9 mouse cellular contexts compared by ENCODE assay signal in the genomic region with DNA sequence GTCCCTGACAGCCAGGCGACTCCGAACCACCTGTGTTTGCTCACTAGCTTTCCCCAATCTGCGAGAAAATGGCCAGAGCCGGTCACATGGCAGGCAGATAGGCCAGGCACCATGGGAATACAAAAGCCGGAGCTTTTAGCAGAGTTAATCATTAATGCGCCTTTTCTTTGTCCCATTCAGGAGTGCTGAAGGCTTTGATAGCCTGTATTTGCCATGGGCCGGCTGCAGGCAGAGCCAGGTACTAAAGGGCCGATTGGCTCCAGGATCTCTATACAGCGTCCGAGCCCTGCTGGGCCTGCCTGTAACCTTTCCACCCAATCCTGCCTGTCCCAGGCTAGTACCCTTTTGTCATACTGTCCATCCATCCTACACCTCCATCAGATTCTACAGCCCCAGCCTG.
DNase-seq lines count a peak whose midpoint lies in the region; ATAC-seq lines count a peak whose summit lies in the region.
"Had no signal": no experiment of that assay in that cellular context is flagged by ENCODE, and none has a peak within 500 bp of the region (broad histone marks: within the 10 kb centered on the region; RNA-seq: fewer than 3 reads in every experiment).

No protein-coding gene starts in this region.

- H3K9me3 ChIP-seq in forebrain, embryonic 13.5 days (replicated peaks): no peaks in the 10 kb centered on the region
- H3K9me3 ChIP-seq in heart, embryonic 11.5 days (replicated peaks; ENCODE audit: control insufficient read depth, low read length): no peaks in the 10 kb centered on the region

- no peak overlapping the region for H3K4me3 ChIP-seq in forebrain, embryonic 13.5 days
- no peak overlapping the region for H3K4me3 ChIP-seq in heart, embryonic 11.5 days (ENCODE audit: low read depth, low read length)

- H3K27me3 ChIP-seq in forebrain, embryonic 13.5 days: no peaks in the 10 kb centered on the region
- H3K27me3 ChIP-seq in heart, embryonic 11.5 days (ENCODE audit: control insufficient read depth, insufficient read depth, low read length): peaks cover 2% of the 10 kb centered on the region; the same call in 1 of the 2 replicates

- no peaks in the 10 kb centered on the region for H3K36me3 ChIP-seq in forebrain, embryonic 13.5 days (ENCODE audit: poor library complexity, severe bottlenecking)
- no peaks in the 10 kb centered on the region for H3K36me3 ChIP-seq in heart, embryonic 11.5 days (ENCODE audit: control insufficient read depth, insufficient read depth, low read length)

- peak; percentile 33 for DNase-seq in ES-CJ7 (ENCODE audit: low read depth, low spot score)
- peak; percentile 39 to 42 for DNase-seq in kidney, postnatal 36 days
- DNase-seq in lung, postnatal 25 days (ENCODE audit: low spot score): peak; percentile 73
- DNase-seq in cerebellum, adult 11-12 months: no peak
- no peak for DNase-seq in right cerebral cortex, adult 18-20 months
- DNase-seq: layer of hippocampus, postnatal 36 days had no signal

- ATAC-seq in forebrain, embryonic 13.5 days: peak; percentile 43; the same call in 1 of the 2 replicates
- no peak for ATAC-seq in heart, embryonic 11.5 days (replicated peaks; ENCODE audit: insufficient number of reproducible peaks, low FRiP score, low TSS enrichment)
- ATAC-seq in erythroblast, adult 5-6 weeks (replicated peaks; ENCODE audit: low FRiP score, poor library complexity, severe bottlenecking): no peak

- H3K27ac ChIP-seq in forebrain, embryonic 13.5 days: no peak overlapping the region
- no peak overlapping the region for H3K27ac ChIP-seq in heart, embryonic 11.5 days (ENCODE audit: low read depth, low read length)

- no peak overlapping the region for H3K9ac ChIP-seq in forebrain, embryonic 13.5 days
- no peak overlapping the region for H3K9ac ChIP-seq in heart, embryonic 11.5 days (ENCODE audit: low read depth, low read length)

- peaks cover 16% of the 10 kb centered on the region; the same call in 1 of the 2 replicates for H3K4me1 ChIP-seq in forebrain, embryonic 13.5 days
- no peaks in the 10 kb centered on the region for H3K4me1 ChIP-seq in heart, embryonic 11.5 days (ENCODE audit: control insufficient read depth, insufficient read depth, low read length)

- H3K4me2 ChIP-seq in forebrain, embryonic 13.5 days: peak overlapping the region; percentile 36
- no peak overlapping the region for H3K4me2 ChIP-seq in heart, embryonic 11.5 days

- 10% methylated on average over 10 of the region's 10 CpGs for WGBS in forebrain, embryonic 13.5 days
- WGBS in heart, embryonic 11.5 days (ENCODE audit: insufficient replicate concordance): 47% methylated on average over 10 of the region's 10 CpGs

Comparison
In these comparisons a context has a peak if more than half of its experiments do, and no peak if none do; other contexts are left out.
1. DNase-seq: peak in ES-CJ7 (single experiment), kidney, postnatal 36 days (2 of 2) and lung, postnatal 25 days (single experiment); none in cerebellum, adult 11-12 months (single experiment) and right cerebral cortex, adult 18-20 months (single experiment).